Mouse (Mus musculus) effector memory CD4-positive, alpha-beta T cell, adult 7 months (primary cell): ENCODE data around the gene Pecr. TPM values are rescaled to one million over a fixed set of nuclear protein-coding genes. Genes with fewer than 3 reads are reported as not detected.

Source experiments
- polyA plus RNA-seq: library from polyadenylated mRNA; unstranded; fragments of 100-300 nt; shearing (Covaris generic); gene quantifications from one replicate; pipeline ENCODE4 v1.2.1, GENCODE M21; 2017

The Pecr gene
- 7.2 TPM for polyA plus RNA-seq

GRCm38 (mm10) chr1:72283992-72284485 lies at the start of gene Pecr, which contains the start of gene Tmem169:
TSS of gene Pecr (minus strand) at chr1:72284314.
TSS of gene Tmem169 (plus strand) at chr1:72284369.

GRCm38 (mm10) chr1:72307317-72307798 lies 23.2 kb upstream of the Pecr start, which contains the start of gene Xrcc5:
TSS of gene Xrcc5 (plus strand) at chr1:72307421.

GRCm38 (mm10) chr1:72211701-72212699 lies 72.1 kb downstream of the Pecr start, which contains the start of gene Mreg:
TSS of gene Mreg (minus strand) at chr1:72212307.

Other genes starting within 250 kb of the Pecr start
- 1.2 TPM for gene Mreg, start 72.0 kb downstream of the Pecr start, polyA plus RNA-seq
- gene Tmem169, start 55 bp upstream of the Pecr start, polyA plus RNA-seq, result not detected
- 28.2 TPM for gene Xrcc5, start 23.1 kb upstream of the Pecr start, polyA plus RNA-seq